Mouse (Mus musculus) ES-E14 (cell line): ENCODE measurements around the gene Borcs6.

Source experiments
- CHD2 ChIP-seq: IDR thresholded peaks from 2 replicates; pipeline ENCODE4 v1.6.1; 2014; ENCODE audit warnings: mild to moderate bottlenecking, low read depth, low read length, inconsistent platforms
- HCFC1 ChIP-seq: IDR thresholded peaks from 2 replicates; pipeline ENCODE4 v1.6.1; 2012; ENCODE audit warnings: low read length, inconsistent platforms, borderline replicate concordance; ENCODE audit not compliant: insufficient read depth
- MAFK ChIP-seq: IDR thresholded peaks from 2 replicates; pipeline ENCODE4 v1.6.1; 2014; ENCODE audit warnings: mild to moderate bottlenecking, low read depth, low read length, inconsistent platforms; ENCODE audit not compliant: insufficient read depth
- ZC3H11A ChIP-seq: IDR thresholded peaks from 2 replicates; pipeline ENCODE4 v1.6.1; 2012; ENCODE audit warnings: low read depth, mild to moderate bottlenecking, inconsistent platforms, low read length, borderline replicate concordance
- ZNF384 ChIP-seq: IDR thresholded peaks from 2 replicates; pipeline ENCODE4 v1.6.1; 2012; ENCODE audit warnings: low read depth, low read length, inconsistent platforms

GRCm38 (mm10) chr11:69077316-69077715, 17.8 kb downstream of the Borcs6 start:
- no peak for TF ChIP-seq ZC3H11A
- TF ChIP-seq MAFK, result no peak
- TF ChIP-seq ZNF384, result no peak
- TF ChIP-seq CHD2, result no peak
- TF ChIP-seq HCFC1, result no peak
